Mouse (Mus musculus) cortical plate, adult 2 months (tissue): ENCODE results near the gene Pak4.

ENCODE experiments used
- CTCF ChIP-seq: fragments of 200-500 bp; IDR thresholded peaks from 2 replicates; pipeline ENCODE4 v1.5.1; 2011; ENCODE audit warnings: mild to moderate bottlenecking, control low read depth, low read length; ENCODE audit not compliant: insufficient read depth; ENCODE audit errors: extremely low read depth
- POLR2A ChIP-seq: fragments of 200-500 bp; IDR thresholded peaks from 2 replicates; pipeline ENCODE4 v1.6.1; 2011; ENCODE audit warnings: mild to moderate bottlenecking, low read length, control low read depth; ENCODE audit not compliant: insufficient read depth; ENCODE audit errors: extremely low read depth

- TF ChIP-seq CTCF = no peak
- no peak for TF ChIP-seq POLR2A
These were observed 27.5 kb downstream of the Pak4 start for GRCm38 (mm10) chr7:28570291-28570981.
